Mouse (Mus musculus) right cerebral cortex, adult 2 months (tissue): ENCODE data around the gene Ybx1.
A peak's percentile ranks its signal among the peaks of the same experiment; 100 is the strongest.

ENCODE experiments used
- DNase-seq, 2 experiments: peaks; one replicate each; pipeline ENCODE4 v3.0.0; 2021 to 2022; ENCODE audit warnings: low spot score in 2 of 2

Ybx1 gene

DNA sequence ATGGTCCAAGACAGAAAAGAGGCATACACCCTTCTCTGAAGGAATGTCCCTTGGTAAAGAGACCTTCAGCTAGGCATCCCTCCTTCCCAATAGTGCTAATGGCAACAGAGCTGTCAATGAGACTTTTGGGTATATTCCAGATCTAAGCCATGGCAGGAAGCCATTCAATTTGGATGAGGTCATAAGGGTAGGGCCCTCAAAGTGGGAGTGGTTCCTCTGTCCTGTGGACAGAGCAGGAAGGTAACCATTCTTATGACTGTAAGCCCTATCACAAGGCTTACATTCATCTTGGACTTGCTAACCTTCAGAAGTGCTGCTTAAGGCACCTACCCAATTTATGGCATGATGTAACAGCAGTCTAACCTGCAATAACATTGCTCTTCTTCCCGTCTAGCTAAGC is 19.8 kb downstream of the Ybx1 start:
- DNase-seq: no peak

DNA sequence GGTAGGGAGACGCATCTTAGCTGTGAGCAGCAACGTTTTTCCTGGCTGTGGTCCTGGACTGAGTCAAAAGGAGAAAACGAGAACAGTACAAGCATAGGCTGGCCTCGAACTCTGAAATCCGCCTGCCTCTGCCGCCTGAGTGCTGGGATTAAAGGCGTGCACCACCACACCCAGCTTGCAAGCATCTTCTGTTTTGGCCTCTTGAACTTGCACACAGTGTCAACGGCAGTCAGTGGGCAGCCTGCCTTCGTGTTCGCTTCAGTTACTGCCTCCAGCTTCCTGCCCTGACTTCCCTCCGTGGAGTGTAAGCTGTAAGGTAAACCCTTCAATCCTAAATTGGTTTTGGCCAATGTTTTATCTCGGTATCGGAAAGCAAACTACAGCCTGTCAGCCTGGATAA is 27.8 kb downstream of the Ybx1 start:
- DNase-seq: no peak

DNA sequence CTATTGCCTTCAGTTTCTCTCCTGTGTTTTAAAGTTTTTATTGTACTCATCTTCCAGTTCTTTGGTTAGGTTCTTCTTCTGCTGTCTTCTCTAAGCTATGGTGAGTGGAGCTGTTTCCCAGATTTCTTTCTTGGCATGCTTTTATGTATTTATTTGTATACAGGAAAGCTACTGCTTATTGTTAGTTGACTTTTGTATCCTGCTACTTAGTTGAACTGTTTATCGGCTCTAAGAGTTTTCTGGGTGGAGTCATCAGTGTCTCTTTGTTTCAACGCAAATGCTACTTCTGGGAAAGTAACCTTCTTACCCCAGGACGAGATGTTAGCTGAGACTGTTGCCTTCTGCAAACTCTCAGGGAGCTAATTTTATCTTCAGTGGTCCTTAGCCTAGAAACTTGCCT is 30.9 kb downstream of the Ybx1 start:
- DNase-seq: no peak

DNA sequence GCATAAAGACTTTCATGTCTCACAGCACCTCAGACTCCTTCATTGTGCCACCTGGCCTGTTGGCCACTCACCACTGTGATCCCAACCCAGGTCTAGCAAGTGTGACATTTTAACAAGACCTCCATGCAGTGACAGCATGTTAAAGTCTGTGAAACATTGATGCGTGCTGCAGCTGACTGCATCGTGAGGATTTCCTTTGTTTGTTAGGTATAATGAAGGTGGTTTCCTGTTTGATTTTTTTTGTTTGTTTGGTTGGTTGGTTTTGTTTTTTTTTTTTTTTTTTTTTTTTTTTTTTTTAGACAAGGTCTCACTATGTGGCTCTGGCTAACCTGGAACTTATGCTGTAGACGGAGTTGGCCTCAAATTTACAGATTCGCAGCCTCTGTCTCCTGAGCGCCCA is 31.9 kb downstream of the Ybx1 start:
- no peak for DNase-seq

DNA sequence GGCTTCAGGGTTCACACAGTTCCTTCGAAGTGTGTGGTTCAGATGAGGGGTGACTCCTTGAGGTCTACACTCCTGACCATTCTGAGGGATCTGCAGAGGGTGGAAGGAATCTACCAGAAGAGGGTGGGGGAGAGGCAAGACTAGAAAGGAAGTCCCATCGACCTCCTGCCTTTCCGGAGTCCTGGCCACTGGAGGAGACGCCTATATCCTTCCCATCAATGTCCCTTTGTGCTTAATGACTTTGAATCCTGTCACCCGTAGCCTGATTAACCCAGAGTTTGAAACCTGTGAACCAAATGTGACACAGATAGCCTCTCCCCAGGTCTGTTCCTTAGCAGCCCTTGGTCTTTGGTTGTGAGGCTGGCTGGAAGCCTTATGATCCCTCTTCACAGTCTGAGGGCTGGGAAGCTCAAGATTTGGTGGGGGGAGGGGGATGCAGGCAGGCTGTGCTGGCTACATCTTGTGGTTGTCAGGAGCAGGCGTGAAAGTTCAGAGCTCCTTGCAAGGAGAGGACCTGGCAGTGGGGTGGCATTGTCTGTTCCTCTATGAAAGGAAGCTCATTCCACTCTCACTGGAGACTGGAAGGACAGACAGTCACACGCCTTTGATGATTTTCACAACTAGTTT is 33.2 kb downstream of the Ybx1 start:
- no peak for DNase-seq

DNA sequence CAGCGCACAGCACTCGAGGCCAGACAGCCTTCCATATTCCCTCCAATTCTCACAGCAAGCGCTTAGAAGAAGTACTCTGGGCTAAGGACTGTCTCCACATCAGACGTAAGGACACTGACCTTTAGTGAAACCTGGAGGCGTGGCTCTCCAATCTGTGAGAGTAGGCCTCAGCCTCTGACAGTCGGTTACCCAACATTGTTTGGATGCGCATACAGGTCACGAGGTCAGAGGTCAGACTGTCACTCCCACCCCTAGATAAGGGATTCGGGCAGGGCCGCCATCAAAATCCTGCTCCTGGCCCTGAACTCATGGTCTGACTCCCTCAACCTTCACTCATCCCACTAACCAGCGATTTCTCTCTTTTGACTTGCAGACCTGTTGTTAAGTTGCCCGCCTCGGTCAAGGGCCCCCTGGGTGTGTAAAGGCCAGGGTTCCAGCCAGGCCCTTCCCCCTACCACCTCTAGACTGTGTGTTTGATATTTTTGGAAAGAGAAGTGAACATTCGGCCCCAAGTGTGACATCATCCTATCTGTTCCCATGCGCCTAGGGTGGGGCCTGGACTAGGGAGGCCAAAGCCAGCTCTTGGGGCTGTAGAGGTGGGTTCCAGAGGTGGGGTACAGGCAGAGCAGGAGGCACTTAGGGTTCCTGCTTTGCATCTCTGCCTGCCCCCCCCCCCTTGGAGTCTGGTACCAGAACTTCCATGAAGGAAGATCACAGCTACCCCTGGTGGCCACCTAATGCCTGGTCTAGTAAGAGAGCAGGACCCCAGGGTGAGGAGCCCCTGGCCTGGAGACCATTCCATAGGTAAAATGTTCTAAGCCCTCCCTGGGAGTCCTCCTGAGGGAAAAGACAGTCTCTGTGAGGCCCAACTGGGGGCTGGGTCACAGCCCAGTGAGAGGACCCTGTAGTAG is 34.8 kb downstream of the Ybx1 start:
- no peak for DNase-seq

DNA sequence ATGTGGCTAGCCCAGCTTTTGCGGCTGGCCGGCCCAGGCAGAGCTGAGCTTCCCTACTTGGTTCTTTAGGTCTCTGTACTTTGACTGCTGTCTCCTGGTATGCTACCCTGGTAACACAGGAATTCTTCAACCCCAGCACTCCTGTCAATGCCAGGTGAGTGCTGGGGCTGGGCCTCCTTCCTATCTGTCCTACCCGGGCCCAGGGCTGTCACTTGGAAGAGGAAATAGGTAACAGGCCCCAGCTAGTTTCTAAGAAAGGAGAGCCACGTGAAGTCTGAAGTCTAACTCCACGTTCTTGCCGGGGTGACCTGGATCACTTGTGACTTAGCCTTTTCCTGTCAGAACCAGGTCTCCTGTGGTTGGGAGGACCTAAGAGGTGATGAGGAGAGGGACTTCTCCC is 37.3 kb downstream of the Ybx1 start:
- no peak for DNase-seq

DNA sequence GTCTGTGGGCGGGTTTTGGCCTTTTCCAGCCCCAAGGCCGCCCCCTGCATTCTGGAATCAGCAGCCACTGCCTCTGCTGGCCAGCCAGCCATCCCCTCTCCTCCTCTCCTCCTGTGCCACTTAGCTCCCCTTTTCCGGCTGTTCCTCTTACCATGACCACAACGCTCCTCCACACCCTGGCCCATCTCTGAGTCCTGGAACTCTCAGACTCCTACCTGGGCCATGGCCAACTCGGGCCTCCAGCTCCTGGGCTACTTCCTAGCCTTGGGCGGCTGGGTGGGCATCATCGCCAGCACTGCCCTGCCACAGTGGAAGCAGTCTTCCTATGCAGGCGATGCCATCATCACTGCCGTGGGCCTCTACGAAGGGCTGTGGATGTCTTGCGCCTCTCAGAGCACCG is 39.1 kb downstream of the Ybx1 start, which contains the start of gene Cldn19:
Cldn19 (plus strand) TSS at position 64 of the 400 bp plus-strand sequence.
- no peak for DNase-seq

DNA sequence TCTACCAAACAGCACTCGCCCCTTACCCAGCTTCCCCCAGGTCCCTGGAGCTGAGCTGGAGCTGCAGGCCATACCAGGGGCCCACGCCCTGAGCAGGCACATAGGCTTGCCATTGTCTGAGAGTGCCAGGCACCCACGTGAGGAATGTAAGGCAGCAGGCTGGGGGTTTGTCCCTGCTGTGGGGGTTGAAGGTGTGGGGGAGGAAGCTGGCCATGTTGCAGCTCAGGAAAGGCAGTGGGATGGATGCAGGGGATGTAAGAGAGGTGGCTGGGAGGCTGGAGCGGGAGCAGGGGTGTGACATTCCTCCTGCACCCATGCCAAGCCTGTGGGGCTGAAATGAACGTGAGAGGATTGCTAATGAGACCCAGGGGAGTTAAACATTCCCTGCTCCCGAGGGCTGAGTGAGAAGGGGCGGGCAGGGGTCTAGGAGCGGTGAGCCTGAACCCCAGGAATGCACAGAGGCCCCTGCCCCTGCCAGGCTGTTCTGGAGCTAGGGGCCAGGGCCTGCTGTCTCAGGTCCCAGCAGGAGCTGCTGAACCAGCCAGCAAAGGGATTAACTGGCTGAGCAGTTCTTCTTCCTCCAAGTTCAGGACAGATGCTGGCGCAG is 40.3 kb downstream of the Ybx1 start:
- DNase-seq: peak; percentile 45 to 49

DNA sequence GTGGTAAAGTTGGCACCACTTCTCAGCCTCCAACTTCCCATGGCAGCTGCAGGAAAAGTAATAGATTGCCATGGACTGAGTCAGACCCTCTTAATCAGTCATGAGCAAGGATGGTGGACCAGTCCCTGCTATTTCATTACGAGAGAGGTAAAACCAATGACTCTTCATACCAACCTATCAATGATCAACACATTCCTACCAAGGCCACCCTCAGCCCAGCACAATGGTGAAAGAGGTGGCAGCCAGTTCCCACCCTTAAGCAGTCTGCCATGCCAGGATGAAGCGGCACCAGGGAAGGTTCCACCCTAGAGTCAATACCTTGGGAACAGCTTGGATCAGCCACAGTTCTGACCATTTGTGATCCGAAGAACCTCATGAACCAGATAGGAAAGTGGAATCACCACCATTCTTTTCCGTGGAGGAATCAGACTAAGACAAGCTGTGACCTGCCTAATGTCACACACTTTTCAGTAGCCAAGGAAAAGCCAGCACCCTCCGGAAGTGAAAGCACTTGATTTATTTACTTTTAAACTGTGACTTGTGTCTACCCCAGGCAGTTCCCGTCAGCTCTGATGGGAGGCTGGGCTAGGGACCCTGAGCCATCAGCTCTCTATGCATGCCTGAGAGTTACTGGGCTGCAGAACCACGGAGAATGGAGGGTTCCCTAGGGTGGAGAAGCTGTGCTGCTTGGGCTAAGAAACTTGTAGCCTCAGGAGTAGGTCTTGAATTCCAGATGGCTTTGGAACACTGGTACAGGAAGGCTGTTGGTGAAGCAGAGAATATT is 42.2 kb downstream of the Ybx1 start:
- no peak for DNase-seq

DNA sequence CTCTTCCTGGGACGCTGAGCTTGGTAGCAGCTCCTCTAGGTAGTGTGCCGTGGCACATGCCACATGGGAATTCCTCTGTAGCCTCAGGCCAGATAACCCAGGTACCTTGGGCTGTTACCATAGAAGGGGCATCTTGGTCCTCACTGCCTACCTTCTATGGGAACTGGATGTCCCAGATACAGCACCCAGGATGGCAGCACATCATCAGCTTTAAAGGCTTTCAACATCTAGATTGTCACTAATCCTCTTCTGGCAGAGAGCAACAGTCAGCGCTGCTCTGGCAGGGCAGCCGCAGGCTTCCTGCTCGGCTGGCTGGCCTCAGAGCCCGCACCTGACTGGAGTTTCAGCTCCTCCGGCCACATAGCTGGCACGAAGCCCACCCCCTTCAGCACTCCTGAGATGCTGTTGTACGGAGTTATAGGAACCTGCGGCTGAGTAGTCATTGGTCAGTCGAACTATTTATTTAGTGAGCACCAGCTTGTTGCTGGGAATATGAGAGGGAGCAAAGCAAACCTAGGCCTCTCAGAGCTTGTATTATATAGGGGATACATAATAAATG is 45.9 kb downstream of the Ybx1 start:
- no peak for DNase-seq

DNA sequence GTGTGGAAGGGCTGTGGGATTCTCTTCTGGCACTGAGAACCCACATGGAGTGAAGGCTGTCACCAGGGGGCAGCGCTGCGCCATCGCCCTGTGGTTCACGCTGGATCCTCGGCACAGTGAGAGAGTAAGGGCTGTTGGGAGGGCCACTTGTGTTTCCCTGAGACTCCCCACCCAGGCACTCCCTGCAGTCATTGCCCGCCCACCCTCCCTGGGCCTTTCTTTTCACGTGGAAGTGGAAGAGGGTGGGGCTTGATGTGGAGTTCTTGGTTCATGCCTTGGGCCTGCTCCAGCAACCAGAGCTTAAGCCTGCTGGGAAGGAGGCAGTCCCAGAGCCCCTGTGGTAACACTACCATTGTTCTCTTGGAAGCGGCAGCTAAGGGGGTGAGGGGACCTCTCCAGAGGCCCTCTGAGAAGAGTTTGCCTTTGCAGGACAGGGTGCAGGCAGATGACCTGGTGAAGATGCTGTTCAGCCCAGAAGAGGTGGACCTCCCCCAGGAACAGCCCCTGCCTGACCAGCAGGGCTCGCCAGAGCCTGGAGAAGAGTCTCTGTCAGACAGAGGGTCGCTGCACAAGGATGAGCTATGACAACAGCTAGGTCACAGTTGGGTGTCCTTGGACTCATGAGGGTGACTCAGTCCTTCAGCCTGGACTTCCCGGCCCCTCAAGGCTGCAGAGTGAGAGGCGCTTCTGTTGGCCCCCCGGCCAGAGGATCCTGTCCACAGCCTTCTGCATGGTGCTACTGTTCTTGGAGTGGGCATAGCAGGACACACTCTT is 46.8 kb downstream of the Ybx1 start:
- peak; percentile 70 to 79 for DNase-seq

DNA sequence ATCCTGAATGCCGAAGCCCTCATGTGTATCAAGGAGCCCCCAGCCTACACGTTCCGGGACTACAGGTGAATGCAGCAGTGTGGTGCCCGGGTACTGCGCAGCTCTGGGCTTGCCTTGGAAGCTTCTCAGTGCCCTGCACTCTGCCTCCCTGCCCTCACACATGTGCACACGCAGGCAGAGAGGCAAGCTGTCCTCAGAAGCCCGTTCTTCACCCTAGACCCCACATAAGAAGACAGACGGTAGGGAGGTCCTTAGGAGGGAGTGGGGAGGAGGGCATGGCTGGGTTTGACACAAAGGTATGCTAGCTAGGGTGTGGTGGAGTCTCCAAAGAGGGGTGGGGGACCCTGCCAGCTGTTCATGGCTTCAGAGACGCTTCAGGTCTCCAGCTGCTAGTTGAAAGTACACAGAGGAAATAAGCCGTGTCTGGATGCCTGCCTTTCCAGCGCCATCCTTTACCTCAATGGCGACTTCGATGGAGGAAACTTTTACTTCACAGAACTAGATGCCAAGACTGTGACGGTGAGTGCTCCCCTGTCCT is 47.6 kb downstream of the Ybx1 start:
- no peak for DNase-seq

DNA sequence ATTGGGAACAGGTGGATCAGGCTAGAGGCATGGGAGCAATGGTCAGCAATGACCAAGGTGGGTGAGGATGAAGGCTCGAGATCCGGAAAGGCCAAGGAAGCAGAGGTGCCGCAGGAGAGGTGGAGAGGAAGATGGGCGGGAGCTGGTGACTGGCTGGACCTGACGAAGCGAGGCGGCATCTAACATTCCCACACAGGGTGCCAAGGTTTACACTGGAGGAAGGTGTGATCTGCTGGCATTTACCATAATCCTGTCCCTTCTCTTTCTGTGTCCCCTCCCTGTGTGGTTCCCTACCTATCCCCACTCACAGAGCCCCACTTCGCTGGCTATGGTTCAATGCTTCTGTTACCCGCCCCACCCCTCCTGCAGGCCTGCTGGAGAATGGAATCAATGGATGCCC is 48.4 kb downstream of the Ybx1 start:
- DNase-seq: peak in 1 of 2 experiments; percentile 30

DNA sequence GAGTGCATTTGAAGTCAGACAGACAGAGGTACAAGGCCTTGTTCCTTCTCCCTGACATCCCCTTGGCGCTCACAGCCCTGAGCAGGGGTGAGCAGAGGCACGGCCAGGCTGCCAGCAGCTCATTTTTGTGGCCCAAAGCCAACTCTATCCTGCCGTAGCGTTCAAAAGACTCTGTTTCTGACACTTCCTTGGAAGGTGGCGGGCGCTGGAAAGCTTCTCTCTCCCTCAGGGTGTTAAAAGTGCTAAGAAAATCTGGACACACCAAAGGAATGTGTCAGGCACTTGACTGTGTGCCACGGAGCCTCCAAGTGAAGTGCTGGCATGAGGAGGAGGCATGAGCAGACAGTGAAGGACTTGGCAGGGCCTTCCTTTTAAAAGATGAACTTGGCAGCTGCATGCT is 48.8 kb downstream of the Ybx1 start:
- DNase-seq: peak; percentile 67 to 71

DNA sequence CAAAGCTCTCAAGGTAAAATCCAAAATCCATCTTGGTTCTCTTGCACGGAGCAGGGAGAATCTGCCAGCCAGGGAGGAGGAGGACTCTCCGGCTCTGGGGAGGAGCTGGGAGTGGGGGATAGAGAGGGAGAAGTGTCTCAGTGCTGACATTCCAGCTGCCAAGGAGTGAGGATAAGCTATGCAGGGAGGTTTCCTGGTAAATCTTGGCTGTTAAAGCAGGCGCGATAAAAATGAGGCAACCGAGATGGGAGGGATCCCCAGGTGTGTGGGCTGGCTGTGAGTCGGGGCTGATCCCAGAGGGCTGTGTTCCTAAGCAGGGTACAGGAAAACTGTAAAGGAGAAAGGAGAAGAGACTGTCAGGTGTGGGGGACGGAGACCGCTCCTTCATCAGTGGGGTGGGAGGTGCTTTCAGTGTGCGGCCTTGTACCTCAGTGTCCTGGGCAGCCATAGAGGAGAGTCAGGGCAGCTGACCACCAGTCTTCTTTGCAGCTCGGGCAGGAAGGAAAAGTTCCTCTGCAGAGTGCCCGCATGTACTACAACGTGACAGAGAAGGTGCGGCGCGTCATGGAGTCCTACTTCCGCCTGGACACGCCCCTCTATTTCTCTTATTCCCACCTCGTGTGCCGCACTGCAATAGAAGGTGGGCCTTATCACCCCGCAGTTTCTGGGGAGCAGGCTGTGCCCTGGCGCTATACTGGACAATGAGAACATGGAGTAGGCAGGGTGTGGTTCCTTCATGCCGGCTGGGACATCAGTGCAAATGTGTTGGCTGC is 49.8 kb downstream of the Ybx1 start:
- peak; percentile 74 to 75 for DNase-seq

DNA sequence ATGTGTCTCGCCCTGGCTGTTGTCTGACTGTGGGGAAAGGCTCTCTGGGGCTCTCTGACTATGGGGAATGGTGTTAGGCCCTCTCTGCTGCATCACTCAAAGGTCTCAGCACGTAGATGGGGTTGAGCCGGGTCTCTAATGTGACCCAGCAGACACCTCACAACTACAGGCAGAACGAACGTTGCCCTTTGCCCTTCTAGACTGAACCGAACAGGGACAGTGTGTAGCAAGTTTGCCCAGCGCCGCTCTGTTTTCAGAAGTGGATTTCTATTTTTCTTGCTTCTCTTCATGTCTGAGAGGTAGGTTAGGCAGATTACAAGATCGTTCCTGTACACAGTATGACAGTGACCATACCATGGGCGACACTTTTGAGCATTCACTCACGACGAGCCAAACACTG is 51.8 kb downstream of the Ybx1 start:
- no peak for DNase-seq

DNA sequence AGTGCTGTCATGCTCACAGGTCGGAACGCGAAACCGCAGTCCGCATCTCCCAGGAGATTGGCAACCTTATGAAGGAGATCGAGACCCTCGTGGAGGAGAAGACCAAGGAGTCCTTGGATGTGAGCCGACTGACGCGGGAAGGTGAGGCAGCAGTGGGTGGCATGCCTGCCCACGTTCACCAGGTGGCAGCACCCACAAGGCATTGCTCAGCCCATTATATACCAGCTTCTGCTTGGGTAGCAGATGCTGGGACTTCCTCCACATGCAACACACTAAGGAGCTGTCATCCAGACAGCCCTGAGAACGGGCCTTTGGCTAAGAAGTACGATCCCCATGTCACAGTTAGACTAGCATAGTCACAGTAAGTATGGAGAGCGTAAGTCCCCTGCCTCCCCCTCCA is 52.7 kb downstream of the Ybx1 start:
- peak; percentile 63 to 68 for DNase-seq

DNA sequence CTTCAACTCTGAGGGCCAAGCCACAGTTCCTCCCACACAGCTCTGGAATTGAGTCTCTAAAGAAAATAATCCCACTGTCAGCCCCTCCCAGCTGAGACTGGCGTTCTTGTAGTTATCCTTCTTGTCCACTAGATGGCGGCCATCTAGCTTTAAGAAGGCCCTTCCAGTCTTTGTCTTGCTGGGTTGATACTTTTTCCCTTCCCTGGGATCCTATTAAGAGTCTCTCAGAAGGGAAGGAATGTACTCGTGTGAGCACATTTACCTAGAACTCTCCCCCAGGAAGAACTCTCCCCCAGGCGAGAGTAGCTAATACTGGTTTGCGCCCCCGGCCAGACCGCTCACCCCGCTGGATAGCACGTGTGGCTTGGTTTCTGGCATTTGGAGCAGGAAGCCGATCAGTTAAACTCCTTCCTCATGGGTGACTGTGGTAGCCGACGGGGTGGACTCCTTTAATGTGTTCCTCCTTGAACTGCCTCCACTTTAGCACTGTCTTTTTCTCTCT is 55.2 kb downstream of the Ybx1 start:
- DNase-seq: peak; percentile 40 to 61

DNA sequence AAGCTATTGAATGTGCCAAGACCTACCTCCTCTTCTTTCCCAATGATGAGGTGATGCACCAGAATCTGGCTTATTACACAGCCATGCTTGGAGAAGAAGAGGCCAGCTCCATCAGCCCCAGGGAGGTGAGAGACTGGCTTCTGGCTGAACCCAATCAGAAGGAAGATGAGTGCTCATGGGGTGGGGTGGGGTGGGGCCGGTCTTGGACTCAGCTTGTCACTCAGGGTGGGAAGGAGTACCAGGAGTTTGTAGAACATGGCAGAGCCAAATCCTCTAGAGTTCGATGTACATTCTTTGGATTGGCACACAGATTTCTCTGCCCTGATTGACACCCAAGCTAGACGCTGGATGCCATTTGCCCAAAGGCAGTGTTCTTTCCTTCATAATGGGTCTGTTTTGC is 55.7 kb downstream of the Ybx1 start:
- DNase-seq: no peak
